Mouse (Mus musculus) E14TG2a.4 (cell line): ENCODE measurements around the gene Cdca3.

Source experiments
- H3K27me3 ChIP-seq: 2 replicates; pipeline ENCODE4 v1.6.1; 2014; ENCODE audit warnings: low read length, control low read depth; ENCODE audit not compliant: insufficient read depth
- H3K36me3 ChIP-seq: 2 replicates; pipeline ENCODE4 v1.6.1; 2014; ENCODE audit warnings: low read length, control low read depth; ENCODE audit not compliant: insufficient read depth
- H3K4me1 ChIP-seq: replicated peaks from 2 replicates; pipeline ENCODE4 v1.6.1; 2014; ENCODE audit warnings: low read depth, low read length, control low read depth
- H3K4me3 ChIP-seq: replicated peaks from 2 replicates; pipeline ENCODE4 v1.5.1; 2014; ENCODE audit warnings: mild to moderate bottlenecking, low read length
- H3K9me3 ChIP-seq: 2 replicates; pipeline ENCODE4 v1.6.1; 2014; ENCODE audit warnings: low read length, control low read depth
- CTCF ChIP-seq: conservative IDR thresholded peaks from 2 replicates; pipeline ENCODE4 v1.5.1; 2014; ENCODE audit warnings: low read length
- NANOG ChIP-seq: IDR thresholded peaks from 2 replicates; pipeline ENCODE4 v1.6.1; 2014; ENCODE audit warnings: borderline replicate concordance, low read length, mixed read lengths
- POU5F1 ChIP-seq: IDR thresholded peaks from 2 replicates; pipeline ENCODE4 v1.6.1; 2014; ENCODE audit warnings: low read length, borderline replicate concordance

Cdca3 gene

DNA sequence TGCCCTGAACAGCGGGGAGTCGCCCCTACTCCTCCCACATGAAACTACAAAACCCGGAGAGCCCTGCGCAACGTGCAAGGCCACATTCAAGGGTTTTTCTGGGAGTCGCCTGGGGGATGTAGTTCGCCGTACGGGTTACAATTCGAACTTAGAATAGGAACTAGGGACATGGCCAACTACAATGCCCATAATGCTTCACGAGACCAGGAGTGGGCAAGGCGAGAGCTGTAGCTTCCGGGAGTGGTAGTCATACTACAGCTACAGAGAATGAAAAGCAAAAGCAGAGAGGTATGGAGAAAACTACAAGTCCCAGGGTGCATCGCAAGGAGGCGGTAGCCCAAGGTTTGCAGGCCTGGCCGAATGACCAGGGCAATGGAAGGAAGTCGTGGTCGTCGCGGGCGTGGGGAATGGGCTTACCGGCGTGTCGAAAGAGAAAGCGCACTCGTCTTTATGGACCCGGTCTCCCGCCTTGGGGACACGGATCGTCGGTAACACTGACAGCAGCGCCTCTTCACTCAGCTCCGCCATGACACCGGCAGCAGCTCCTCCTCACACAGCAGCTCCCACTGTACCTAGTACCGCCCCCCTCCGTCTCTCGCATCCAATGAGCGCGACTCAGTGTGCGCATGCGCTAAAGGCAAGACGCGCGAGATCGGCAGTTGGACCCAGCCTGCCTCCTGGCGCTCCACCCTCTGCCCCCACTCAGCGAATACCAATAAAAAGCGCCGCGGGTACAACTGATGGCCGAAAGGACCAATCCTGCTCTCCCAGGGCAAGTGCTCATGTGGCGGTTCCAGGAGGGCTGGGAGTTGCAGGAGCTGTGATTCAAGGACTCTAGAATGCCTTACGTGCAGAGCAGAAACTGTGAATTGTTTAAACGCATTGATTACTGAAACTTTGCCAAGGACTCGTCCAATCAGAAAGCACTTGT lies at the start of gene Cdca3, which contains the start of gene Usp5:
Gene Cdca3, plus strand, starts transcription at position 680 of the 931 bp plus-strand sequence.
Gene Usp5, minus strand, starts transcription at position 617 of the 931 bp plus-strand sequence.
- Histone ChIP-seq H3K36me3 (peaks cover 66% of the 10 kb centered on the region), H3K4me3 (peak within 1 kb of the TSS; percentile 98), H3K27me3 (no peaks in the 10 kb centered on the region), H3K9me3 (no peaks in the 10 kb centered on the region), H3K4me1 (peaks cover 55% of the 10 kb centered on the region)
- peak; percentile 41; the same call in 1 of the 2 replicates for TF ChIP-seq NANOG
- TF ChIP-seq CTCF: no peak
- TF ChIP-seq POU5F1: no peak

GRCm38 (mm10) chr6:124779984-124780416 lies 49.3 kb upstream of the Cdca3 start:
- Histone ChIP-seq H3K36me3 (no peaks in the 10 kb centered on the region), H3K9me3 (no peaks in the 10 kb centered on the region), H3K4me3 (peak overlapping the region; percentile 55), H3K4me1 (peaks cover 37% of the 10 kb centered on the region), H3K27me3 (peaks cover 42% of the 10 kb centered on the region)
- no peak for TF ChIP-seq POU5F1
- TF ChIP-seq CTCF: no peak
- 0 out of 2 replicates have a peak, but pooled peaks have one; percentile 2 for TF ChIP-seq NANOG

GRCm38 (mm10) chr6:124780917-124781316 lies 48.4 kb upstream of the Cdca3 start:
- Histone ChIP-seq H3K9me3 (no peaks in the 10 kb centered on the region), H3K4me1 (peaks cover 37% of the 10 kb centered on the region), H3K4me3 (no peak overlapping the region), H3K27me3 (peaks cover 40% of the 10 kb centered on the region), H3K36me3 (no peaks in the 10 kb centered on the region)
- TF ChIP-seq POU5F1 (no peak), NANOG (no peak)

DNA sequence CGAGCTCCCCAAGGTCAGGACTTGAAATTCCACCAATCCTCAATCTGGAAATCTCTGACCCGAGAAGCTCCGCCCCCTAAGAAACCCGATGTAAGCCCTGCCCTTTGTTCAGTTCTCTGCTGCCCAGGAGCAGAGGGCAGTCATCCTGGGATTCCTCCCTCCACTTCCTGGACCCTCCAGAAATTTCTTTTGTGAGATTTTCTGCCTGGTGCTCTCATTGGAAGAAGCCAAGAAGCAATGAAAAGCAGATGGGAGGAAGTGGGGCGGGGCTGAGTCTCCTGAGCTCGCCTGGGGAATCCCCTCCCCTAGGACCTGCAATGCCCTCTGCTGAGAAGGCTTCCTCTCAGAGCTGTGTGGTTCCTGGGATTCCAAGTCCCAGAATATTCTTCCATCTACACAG lies 46.9 kb upstream of the Cdca3 start:
- Histone ChIP-seq H3K4me1 (peaks cover 45% of the 10 kb centered on the region), H3K4me3 (peak overlapping the region; percentile 60), H3K27me3 (peaks cover 35% of the 10 kb centered on the region), H3K9me3 (no peaks in the 10 kb centered on the region), H3K36me3 (no peaks in the 10 kb centered on the region)
- TF ChIP-seq NANOG (no peak), POU5F1 (no peak), CTCF (no peak)

- no peaks in the 10 kb centered on the region for H3K36me3 ChIP-seq
- no peak for TF ChIP-seq POU5F1
- TF ChIP-seq NANOG: no peak
- TF ChIP-seq CTCF: no peak
- peaks cover 42% of the 10 kb centered on the region for H3K4me1 ChIP-seq
- H3K27me3 ChIP-seq: no peaks in the 10 kb centered on the region
- no peak overlapping the region for H3K4me3 ChIP-seq
- H3K9me3 ChIP-seq: no peaks in the 10 kb centered on the region
Observed at GRCm38 (mm10) chr6:124786756-124787420, 42.5 kb upstream of the Cdca3 start.

DNA sequence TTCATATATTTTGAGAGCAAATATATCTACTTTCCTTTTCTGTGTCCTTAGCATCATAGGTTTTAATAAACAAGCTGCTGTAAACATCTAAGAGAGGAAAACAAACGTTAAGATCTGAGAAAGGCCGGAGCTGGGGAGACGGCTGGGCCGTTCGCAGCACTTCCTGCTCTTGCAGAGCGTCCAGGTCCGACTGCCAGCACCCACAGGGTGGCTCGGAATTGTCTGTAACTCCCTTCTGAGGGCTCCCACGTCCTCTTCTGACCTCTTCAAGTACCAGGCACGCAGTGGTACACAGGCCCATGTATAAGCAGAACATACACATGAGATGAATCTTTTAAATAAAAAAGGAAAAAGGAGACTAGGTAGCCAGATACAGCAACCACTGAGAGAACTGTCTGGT lies 41.6 kb upstream of the Cdca3 start:
- Histone ChIP-seq H3K27me3 (no peaks in the 10 kb centered on the region), H3K4me1 (peaks cover 37% of the 10 kb centered on the region), H3K36me3 (no peaks in the 10 kb centered on the region), H3K4me3 (no peak overlapping the region), H3K9me3 (no peaks in the 10 kb centered on the region)
- TF ChIP-seq POU5F1 (no peak), CTCF (no peak), NANOG (no peak)

DNA sequence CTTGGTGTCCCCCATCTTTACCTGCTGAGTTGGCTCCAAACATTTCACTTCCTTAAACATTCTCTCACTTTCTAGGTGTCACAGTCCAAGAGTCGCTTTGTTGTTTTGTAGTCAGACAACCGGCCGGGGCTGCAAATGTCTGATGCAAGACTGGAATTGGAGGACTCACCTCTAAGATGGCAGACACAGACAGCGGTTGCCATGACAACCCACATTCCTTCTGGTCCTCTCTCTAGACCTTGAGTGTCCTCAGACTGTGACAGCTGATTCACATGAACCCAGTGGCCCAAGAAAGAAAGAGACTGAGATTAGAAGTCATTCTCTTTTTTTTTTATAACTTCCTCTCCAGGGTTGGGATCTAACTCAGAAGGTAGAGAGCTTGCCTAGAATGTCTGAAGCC lies 39.8 kb upstream of the Cdca3 start:
- Histone ChIP-seq H3K4me3 (no peak overlapping the region), H3K36me3 (no peaks in the 10 kb centered on the region), H3K9me3 (no peaks in the 10 kb centered on the region), H3K4me1 (peaks cover 34% of the 10 kb centered on the region), H3K27me3 (no peaks in the 10 kb centered on the region)
- TF ChIP-seq POU5F1: no peak
- no peak for TF ChIP-seq NANOG
- no peak for TF ChIP-seq CTCF

DNA sequence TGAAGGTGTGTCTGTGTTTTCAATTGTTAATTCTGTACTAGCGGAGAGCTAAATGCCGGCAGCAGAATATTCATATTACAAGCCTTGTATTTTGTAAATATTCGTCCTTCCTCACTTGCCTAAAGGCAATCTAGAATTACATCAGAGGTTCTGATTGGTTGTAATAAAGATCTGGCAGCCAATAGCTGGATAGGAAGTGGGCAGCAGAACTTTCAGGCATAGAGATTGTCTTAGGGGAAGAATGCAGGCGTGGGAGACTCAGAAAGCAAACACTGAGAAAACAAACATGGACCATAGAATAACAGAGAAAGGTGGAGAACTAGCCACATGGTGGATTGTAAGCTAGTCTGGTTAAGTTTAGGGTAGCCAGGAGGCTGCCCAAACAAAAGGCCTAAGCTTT lies 39.2 kb upstream of the Cdca3 start:
- no peaks in the 10 kb centered on the region; the same call in 1 of the 2 replicates for H3K36me3 ChIP-seq
- no peak overlapping the region for H3K4me3 ChIP-seq
- no peaks in the 10 kb centered on the region; the same call in 1 of the 2 replicates for H3K9me3 ChIP-seq
- H3K27me3 ChIP-seq: no peaks in the 10 kb centered on the region
- peaks cover 37% of the 10 kb centered on the region for H3K4me1 ChIP-seq
- TF ChIP-seq NANOG: no peak
- TF ChIP-seq CTCF: no peak
- no peak for TF ChIP-seq POU5F1

DNA sequence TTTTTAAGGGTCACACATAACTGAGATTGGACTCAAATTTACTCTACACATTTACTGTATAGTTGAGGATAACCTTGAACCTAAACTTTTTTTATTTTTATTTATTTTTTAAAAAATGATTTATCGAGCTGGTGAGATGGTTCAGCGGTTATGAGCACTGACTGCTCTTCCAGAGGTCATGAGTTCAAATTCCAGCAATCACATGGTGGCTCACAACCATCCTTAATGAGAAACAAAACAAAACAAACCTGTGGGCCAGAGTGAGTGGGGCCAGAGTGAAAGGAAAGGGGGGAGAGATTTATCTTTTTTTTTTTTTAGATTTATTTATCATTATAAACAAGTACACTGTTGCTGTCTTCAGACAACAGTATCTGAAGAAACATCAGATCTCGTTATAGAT lies 37.4 kb upstream of the Cdca3 start:
- peaks cover 3% of the 10 kb centered on the region; the same call in 1 of the 2 replicates for H3K9me3 ChIP-seq
- TF ChIP-seq NANOG: no peak
- TF ChIP-seq CTCF: no peak
- TF ChIP-seq POU5F1: no peak
- no peak overlapping the region for H3K4me3 ChIP-seq
- peaks cover 11% of the 10 kb centered on the region for H3K36me3 ChIP-seq
- H3K27me3 ChIP-seq: no peaks in the 10 kb centered on the region
- peaks cover 47% of the 10 kb centered on the region for H3K4me1 ChIP-seq
